Mouse (Mus musculus): Measurements from ENCODE around the gene Htatip2. TPM values are rescaled to one million over a fixed set of nuclear protein-coding genes. Genes with fewer than 3 reads are reported as not detected.

Htatip2 gene
- total RNA-seq (2021): 10 to 100 TPM; 12.5 to 12.7 TPM

GRCm38 (mm10) chr7:49758934-49759571 lies at the start of gene Htatip2:
Gene Htatip2, plus strand, starts transcription at chr7:49759115.
- peak; percentile 58 to 65 for DNase-seq
- intact Hi-C loops (cut with DNase I): no loop called here

- DNase-seq: no peak
- intact Hi-C loops (cut with DNase I): no loop called here
Measured at GRCm38 (mm10) chr7:49709381-49710021, 49.4 kb upstream of the Htatip2 start.

- DNase-seq: no peak
- intact Hi-C loops (cut with DNase I): no loop called here
Measured at GRCm38 (mm10) chr7:49717942-49718733, 40.8 kb upstream of the Htatip2 start.

DNA sequence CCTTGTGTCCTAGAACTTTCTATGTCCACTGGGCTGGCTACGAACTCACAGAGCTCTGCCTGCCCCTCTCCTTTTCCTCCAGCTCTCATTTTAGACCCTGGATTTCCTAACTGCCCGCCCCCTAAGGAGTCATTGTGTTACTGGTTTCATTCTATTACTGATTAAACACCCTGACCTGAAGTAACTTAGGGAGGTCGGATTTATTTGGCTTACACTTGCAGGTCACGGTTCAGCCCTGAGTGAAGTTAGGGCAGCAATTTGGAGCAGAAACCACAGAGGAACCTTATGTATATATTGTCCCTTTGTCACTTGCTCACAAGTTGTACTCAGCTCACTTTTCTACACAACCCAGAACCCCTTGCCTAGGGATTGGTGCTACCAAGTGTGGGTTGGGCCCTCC lies 24.6 kb upstream of the Htatip2 start:
- no peak for DNase-seq
- intact Hi-C loops (cut with DNase I): no loop called here

DNA sequence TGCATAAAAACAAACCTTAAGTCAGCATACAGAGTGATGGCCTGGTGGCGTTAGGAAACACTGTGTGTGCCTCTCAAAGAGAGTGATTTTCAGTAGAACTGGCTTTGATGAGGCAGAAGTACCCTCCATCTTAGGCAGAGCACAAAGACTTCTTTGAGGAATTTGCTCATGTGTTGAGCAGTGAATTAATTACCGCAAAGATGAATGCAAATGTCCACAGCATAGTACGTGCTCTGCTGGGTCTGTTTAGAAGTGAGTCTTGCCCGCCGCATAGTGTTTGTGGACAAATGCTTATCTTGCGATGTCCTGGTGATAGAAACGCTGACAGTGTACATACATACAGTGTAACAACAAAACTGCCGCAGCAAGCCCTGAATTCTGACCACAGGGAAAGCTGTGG lies 19.5 kb upstream of the Htatip2 start:
- intact Hi-C loops (cut with DNase I): no loop called here
- no peak for DNase-seq

DNA sequence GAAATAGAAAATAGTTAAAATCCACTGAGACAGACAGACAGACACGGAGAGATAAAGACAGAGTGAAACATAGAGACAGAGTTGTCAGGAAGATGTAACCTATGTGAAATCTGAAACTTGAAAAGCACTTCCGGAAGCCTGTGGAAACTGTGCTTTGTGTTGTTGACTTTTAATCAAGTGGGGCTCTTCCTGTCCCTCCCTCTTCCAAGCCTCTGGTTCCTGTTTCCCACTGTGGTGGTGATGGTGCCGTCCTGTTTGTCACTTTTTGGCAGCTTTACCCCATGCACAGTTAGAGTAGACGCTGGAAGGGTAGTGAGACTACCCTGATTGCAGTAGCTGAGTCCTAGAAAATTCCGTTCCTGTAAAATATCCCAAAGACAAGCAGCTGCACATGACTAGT lies 17.4 kb upstream of the Htatip2 start:
- no peak for DNase-seq
- intact Hi-C loops (cut with DNase I): no loop called here

DNA sequence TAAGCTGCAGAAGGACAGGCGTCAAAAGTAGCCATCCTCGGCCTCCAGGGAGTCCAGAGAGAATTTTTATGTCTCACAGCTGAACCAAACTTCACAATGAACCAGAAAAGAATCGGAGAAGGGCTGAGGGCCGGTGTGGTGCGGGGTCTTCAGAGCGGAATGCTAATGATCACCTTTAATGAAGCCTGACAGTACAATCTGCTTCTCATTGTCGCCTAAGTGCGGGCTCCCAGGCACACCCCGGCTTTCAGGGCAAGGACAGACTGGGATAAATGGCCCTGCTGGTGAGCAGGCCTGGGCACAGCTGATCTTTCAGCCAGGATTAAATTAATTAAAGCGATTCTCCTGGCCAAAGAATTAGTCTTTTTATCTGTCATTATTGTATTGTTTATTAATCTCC lies 17.0 kb upstream of the Htatip2 start:
- intact Hi-C loops (cut with DNase I): no loop called here
- no peak for DNase-seq

- peak in 1 of 2 experiments; percentile 23 for DNase-seq
- intact Hi-C loops (cut with DNase I): loop anchor here (5.0 kb wide), 1 partner anchor 284 kb away; no protein-coding TSS in a partner anchor
Measured at GRCm38 (mm10) chr7:49751148-49751547, 7.8 kb upstream of the Htatip2 start.

GRCm38 (mm10) chr7:49752730-49753506 lies 6.0 kb upstream of the Htatip2 start:
- intact Hi-C loops (cut with DNase I): loop anchor here (5.0 kb wide), 1 partner anchor 286 kb away; no protein-coding TSS in a partner anchor
- peak in 1 of 2 experiments; percentile 35 for DNase-seq

DNA sequence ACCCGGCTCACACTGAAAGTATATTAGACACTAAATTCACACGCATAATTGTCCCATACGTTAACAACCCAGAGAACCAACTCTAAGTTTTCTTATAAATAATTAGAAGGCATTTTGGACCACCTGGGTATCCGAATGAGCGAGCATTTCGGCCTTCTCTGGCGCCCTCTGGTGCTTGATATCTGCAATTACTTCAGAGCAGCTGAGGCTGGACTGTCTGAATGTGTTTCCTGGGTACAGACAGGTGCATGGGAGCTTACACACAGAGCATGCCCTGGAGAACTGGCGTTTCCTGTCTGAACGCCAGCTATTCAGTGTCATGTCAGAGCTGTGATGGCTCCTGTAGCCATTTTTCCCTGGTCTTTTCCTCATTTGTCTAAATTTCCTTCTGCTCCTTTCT lies 4.1 kb upstream of the Htatip2 start:
- intact Hi-C loops (cut with DNase I): loop anchor here (1.0 to 5.0 kb wide), 2 partner anchors 138 to 287 kb away; no protein-coding TSS in a partner anchor

DNA sequence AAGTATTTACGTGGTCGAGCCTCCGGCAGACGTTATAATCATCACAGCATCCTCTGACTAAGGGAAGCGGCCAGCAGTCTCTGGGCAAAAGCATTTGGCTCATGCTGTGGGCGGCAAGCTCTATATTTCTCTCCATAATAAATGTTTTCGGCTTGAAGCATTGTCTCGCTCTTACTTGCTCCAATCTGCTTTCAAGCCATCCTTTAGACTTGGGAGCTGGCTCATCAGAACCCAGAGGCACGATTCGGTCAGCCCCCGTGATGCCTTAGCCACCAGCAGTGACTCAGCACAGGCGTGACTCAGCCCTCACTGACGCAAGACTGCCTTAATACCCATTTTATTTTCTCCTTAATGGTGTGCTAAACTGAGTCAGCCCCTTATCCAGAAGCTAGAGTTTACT lies 3.7 kb downstream of the Htatip2 start:
- intact Hi-C loops (cut with DNase I): no loop called here
- no peak for DNase-seq

More for the DNA sequence above, 4.1 kb upstream of the Htatip2 start:
- DNase-seq: peak; percentile 56 to 65

- no peak for DNase-seq
- intact Hi-C loops (cut with DNase I): no loop called here
Measured at GRCm38 (mm10) chr7:49764011-49764716, 5.2 kb downstream of the Htatip2 start.

DNA sequence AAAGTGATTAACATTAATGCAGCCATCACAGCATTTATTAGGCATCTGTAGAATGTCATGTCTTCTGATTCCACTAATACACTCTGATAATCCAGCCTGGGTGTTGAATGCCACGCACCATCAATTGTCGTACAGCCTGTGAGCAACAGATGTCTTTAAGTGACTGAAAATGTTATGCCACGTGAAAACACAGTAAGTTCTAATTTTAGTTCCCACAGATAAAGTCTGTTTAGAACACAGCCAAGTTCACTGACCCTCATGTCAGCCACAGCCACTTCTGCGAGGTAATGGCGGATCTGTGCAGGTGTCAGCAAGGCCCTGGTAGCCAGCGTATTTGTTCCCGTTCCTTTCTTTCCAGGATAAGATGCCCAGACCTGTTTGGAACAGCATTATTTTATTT lies 7.3 kb downstream of the Htatip2 start:
- no peak for DNase-seq
- intact Hi-C loops (cut with DNase I): no loop called here

- no peak for DNase-seq
- intact Hi-C loops (cut with DNase I): no loop called here
Measured at GRCm38 (mm10) chr7:49768509-49768908, 9.6 kb downstream of the Htatip2 start.

- intact Hi-C loops (cut with DNase I): no loop called here
- no peak for DNase-seq
Measured at GRCm38 (mm10) chr7:49774396-49774795, 15.5 kb downstream of the Htatip2 start.

- intact Hi-C loops (cut with DNase I): no loop called here
- no peak for DNase-seq
Measured at GRCm38 (mm10) chr7:49777585-49777984, 18.7 kb downstream of the Htatip2 start.

DNA sequence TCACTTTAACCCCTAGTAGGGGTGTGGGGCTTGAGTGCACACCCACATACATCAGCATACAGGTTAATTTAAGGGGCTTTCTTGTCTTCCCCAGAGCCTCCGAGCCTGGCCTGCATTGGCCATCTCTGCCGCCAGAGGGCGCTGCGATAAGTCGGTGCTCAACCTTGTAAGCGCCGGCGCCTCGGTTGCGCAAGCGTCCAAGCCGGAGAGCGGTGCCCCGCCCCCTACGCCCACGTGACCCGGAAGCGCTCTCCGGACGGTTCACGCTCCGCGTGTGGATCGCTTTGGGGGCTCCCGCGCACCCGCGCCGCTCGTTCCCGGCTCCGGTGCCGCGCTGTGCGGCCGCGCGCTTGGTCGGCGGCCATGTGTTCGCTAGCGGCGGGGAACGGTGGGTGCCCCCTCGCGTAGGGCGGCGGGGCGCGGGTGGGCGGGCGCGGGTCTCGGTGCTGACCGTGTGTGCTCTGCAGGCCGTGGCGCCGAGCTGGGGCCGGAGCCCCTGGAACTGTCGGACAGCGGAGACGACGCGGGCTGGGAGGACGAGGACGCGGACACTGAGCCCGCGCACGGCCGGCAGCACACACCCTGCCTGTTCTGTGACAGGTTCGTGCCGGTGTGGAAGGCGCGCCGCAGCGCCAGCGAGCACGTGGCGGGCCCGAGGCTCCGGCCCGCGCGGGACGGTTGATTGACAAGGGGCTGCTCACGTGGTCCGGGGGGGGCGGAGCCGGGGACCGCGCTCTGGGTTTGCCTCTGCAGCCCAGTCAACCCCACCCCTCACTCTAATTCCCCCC lies 19.4 kb downstream of the Htatip2 start, which contains the start of gene Prmt3:
Prmt3 (plus strand) TSS at position 233 of the 788 bp plus-strand sequence.
- DNase-seq: peak; percentile 97 to 99

DNA sequence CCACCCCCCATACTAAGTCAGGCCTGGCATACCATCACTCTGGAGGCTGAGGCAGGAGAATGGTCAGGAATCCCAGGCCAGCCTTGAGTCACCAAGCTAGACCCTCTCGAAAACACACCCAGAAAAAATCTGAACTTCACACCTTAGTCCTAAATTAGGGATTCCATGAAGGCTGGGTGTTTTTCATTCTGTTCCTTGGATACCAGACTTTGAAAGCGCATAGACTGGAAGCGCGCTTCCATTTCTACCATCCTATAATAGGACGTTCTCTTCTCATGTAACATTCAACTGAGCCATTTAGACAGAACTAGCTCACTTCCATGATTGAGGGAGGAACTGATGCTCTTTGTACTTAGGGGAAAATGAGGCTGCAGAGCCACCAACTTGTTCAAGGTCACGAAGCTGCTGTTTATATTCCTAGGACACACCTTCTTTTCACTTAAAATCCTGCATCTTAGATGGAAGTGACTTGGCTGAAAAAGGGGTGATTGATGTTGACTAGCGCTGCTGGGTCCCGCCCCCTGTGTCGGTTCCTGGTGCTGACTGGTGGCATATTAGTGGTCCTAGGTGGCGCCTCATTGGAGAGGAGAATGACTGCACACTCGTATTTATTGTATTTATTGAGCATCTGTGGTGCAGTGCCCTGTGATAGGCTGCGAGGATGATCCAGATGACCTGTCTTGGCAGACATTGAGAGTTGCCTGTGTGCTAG lies 20.1 kb downstream of the Htatip2 start:
- intact Hi-C loops (cut with DNase I): loop anchor here (1.0 kb wide), 1 partner anchor 144 kb away; no protein-coding TSS in a partner anchor
- DNase-seq: no peak

More for the DNA sequence above, 19.4 kb downstream of the Htatip2 start, which contains the start of gene Prmt3:
- intact Hi-C loops (cut with DNase I): loop anchor here (1.0 kb wide), 1 partner anchor 145 kb away; no protein-coding TSS in a partner anchor

All from heart, postnatal 36 days (tissue).